Mouse (Mus musculus): ENCODE data around the gene Tinag.
"Not testable (repeated sequence)": the region's sequence is repeated elsewhere in the genome, so short reads cannot be mapped to it uniquely, and the experiment has no call there.

Tinag gene

DNA sequence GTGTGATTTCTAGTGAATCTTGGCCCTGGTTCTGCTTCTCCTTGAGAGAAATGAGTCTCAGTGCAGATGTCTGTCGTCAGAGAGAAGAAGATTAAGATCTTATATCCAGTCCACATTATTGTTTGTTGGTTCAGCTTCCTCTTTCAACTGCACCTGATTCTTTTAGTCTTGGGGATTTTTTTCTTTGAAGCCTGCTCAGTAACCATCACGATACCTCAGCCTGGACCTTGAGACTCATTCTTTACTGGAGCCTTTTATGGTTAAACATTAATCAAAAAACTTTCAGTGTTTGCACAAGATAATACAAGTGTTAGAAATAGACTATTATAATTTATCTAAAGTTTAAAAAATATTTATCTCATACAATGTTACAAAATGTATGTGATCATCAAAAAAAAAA, at the start of gene Tinag:
Gene Tinag (minus strand): TSS at position 210 of the 400 bp plus-strand sequence.
- no peak for DNase-seq (ENCODE audit: low spot score in 2 of 2)

- DNase-seq (ENCODE audit: low spot score in 2 of 2): not testable (repeated sequence)
Measured at GRCm38 (mm10) chr9:77083221-77083620, 37.6 kb upstream of the Tinag start.

DNA sequence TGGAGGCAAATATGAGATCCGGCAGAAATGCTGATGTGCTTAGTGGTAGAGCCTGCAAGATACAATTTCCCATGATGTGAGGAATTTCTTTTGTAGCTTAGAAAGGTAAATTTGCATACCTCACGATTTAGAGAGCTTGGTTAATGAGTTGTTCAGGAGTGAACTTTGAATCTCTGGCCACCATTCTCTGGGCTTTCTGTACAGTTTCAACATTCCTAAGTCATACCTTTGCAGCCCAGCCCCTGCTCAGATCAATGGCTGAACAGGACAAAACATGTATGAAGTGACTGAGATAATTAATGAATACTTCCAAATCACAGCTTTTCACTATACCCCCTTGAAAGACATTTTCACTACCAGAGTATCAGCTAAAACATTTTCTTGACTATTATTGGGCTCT, 26.1 kb upstream of the Tinag start:
- no peak for DNase-seq (ENCODE audit: low spot score in 2 of 2)

- DNase-seq (ENCODE audit: low spot score in 2 of 2): no peak
Measured at GRCm38 (mm10) chr9:77056611-77057010, 11.0 kb upstream of the Tinag start.

DNA sequence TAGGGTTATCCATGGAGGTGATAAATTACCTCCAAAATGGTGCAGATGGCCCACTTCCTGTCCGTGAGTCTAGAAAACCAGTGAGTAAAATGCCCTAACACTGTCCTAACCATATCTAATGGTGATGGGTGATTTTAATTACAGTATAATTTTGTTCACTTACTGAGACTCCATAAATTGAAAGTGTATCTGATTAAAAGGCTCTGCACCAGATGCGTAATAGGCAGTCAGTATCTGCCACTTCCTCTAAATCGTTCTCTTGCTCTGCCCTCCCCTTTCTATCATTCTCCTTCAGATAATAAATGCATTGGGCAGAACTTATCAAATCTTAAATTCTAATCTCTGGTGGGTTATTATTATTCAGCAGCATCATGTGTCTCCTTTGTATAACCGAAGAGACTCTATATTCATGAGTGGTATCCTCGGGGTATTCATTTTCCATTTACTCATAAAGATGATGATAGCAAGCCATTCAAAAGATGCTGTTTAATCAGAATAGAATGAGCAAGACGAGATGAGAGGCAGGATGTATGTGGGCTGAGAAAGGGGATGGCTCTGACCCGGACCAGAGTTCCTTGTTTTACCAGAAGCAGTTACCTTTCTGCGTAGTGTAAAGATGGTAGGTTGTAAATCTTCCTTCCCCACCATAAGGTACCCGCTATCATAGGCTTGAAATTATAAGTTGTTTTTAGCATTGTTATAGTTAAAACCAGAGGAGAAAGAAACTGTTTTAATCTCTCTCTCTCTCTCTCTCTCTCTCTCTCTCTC, 9.0 kb upstream of the Tinag start:
- no peak for DNase-seq (ENCODE audit: low spot score in 2 of 2)

DNA sequence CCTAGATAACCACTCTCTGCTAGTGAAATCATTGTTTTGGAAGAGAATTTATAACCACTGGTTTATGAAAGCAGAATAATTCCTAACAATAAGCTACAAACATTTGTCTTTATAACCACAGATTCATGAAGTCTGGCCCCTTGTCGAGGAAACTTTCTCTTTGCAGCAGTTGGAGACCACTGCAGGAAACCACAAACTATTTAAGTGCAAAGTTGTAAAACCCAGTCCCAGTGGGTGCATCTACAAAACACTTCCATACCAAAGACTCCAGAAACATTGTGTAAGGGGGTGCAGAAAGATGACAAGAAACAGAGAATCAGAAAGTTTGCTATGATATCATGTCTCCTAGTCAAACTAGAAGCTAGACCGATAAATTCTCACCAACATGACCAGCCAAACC, 5.8 kb upstream of the Tinag start:
- DNase-seq (ENCODE audit: low spot score in 2 of 2): no peak

- no peak for DNase-seq (ENCODE audit: low spot score in 2 of 2)
Measured at GRCm38 (mm10) chr9:77049669-77050068, 4.1 kb upstream of the Tinag start.

GRCm38 (mm10) chr9:77046067-77046715, 597 bp upstream of the Tinag start:
- peak; percentile 16 to 39 for DNase-seq (ENCODE audit: low spot score in 2 of 2)

DNA sequence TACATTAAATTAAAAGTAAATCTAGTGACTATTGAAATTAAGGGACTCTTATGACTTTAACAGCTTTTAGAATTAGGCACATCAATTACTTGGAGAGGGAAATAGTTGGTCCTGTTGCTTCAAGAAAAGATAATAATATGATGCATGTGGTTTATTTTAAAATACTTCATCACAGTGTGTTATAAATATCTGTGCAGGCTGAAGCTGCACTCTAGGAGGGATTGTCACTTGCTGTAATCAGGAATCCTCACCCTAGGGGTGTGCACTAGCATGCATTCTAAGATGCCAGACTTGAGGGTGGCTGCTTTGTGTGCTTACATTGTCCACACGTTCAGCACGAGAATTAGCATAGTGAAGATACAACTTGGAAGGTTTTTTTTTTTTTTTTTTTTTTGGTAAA, 10.2 kb downstream of the Tinag start:
- DNase-seq (ENCODE audit: low spot score in 2 of 2): no peak

DNA sequence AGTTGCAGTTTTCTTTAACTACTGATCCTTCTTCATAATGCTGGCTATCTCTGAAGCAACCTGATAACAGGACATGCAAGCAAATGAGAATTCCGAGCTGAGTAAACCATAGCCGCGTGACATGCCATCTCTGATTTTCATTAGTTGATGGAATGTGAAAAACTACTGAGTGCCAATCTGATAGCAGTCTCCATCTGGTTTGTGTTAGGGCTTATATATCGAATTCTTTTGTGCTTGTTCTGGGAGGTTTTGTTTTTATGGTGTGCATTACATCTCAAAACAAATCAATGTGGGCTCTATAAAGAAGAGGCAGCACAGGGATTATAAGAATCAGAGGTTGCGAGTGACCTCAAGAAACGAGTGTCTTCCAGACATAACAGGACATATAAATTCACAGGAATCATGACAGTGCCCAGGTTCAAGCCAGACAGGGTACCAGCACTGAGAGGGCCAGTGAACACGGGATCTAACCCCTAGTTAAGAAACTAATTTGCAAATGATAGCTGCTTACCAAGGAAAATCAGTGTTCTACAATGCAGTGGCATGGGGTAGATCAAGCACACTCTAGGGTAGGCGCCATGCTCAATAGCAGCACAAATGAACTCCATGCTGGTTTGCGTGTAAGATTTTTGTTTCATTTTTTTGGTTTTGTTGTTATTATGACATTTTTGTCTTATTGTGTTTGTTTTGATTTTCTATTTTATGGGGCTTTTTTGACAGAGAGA, 13.0 kb downstream of the Tinag start:
- DNase-seq (ENCODE audit: low spot score in 2 of 2): no peak

DNA sequence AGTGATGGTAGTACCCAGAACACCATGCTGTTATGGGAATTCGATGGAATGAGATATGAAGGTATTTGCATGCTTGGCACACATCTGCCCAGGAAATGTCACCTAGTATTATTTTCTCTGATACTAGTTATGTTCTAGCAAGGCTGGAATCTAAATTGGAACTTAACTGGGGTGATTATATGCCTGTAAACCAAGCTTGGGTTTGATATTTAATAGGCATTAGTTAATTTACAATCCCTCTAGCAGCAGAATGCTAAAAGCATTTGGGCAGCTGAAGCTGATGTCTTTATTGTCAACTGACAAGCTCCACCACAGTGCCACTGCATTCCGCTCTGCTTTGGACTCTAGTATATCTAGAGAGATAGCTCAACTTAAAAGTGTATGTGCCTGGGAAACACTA, 20.3 kb downstream of the Tinag start:
- no peak for DNase-seq (ENCODE audit: low spot score in 2 of 2)

DNA sequence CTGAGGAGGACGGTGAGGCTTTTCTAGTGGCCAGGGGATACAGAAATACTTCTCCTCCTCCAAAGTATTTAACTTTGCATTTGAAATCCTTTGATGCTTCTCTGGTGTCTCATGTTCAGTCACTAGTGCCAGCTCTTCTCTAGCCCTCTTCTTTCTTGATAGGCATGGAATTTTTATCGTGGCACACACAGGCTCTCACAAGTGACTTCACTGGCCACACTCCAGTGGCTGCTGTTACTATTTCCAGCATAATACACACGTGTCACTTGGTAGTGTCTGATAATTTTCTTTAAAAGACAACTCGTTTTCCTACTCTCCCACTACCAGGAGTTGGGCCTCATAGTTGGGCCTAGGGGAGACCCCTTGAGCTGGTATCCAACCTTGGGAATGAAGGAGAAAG, 26.7 kb downstream of the Tinag start:
- no peak for DNase-seq (ENCODE audit: low spot score in 2 of 2)

DNA sequence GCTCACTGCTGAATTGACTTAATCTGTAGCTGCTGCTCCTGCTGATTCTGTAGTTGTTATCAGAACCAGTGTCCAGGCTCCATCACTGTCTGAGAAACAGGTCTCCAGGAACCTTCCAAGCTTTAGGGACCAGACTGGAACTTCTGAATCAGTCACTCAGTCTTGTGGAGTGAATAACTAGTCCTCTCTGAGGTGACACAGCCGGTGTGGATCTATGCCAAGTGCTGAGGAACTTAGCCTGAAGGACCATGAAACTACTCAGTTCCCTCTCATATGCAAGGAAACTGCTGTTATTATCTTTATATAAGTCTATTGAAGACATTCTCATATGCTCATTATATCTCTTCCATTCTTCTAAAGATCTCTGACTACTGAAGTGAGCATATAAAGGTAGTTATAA, 49.6 kb downstream of the Tinag start:
- no peak for DNase-seq (ENCODE audit: low spot score in 2 of 2)

GRCm38 (mm10) chr9:76989946-76990345, 55.6 kb downstream of the Tinag start:
- DNase-seq (ENCODE audit: low spot score in 2 of 2): no peak

DNA sequence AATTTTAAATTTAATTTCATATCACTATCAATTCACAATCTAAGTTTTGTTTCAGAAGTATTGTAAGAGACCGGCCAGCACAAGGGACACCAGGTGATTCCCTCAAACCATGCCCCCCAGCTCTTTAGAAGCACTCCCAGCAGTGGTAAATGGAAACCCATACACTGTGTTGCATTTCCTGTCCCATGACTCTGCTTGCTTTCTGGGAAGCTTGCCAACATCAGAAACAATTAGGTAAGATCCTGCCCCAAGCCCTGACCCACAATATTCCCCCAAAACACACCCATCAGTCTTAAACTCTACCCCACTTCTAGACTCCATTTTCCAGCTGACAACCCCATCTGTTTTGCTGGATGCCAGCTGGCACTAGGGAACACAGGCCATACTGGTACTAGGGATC, 110.8 kb downstream of the Tinag start:
- DNase-seq (ENCODE audit: low spot score in 2 of 2): no peak

DNA sequence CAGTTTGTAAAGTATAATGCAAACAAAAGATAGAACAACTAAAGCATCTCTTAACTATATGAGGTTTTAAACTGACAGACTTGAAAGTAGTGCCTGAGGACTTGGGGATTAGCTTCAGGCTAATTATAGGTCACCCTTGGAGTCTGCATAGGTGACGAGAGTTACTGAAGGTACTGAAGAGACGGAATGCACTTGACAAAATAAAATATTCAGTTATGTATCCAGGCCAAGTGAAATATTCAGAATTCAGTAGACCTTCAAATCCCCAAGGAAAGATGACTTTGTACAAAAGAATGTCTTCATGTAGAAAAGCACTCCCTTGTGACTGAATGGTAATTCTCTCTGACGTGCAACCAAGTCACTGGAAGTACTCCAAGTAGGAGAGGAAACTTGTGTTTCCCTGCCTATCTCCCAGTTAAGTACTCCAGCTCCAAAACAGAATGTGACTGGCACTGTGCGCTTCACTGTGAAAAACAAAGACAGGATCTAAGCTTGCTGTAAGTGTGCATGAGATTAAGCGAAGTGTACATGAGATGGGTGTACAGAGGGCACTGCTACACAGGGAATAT, 130.4 kb downstream of the Tinag start:
- no peak for DNase-seq (ENCODE audit: low spot score in 2 of 2)

Data from urinary bladder, adult 18-20 months (tissue).